Comparison of ENCODE assay signal across 20 mouse cellular contexts in the genomic region with DNA sequence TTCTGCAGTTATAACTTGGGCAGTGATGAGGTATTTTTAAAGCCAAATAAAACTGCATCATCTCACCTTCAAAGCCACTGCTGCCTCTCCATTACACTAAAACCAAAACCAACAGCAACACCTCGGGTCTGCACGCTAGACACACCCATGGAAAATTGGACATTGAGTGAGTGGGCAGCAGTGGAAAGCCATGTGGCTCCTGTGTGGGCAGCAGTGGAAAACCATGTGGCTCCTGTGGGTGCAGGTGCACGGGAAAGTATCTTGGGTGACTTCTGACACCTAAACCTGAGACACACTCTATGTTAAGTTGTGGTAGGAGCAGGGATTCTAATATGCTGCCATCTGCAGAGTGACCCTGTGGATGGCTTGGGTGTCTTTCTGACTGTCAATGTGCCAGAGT.
"Had no signal": no experiment of that assay in that cellular context is flagged by ENCODE, and none has a peak within 500 bp of the region (broad histone marks: within the 10 kb centered on the region; RNA-seq: fewer than 3 reads in every experiment).

No protein-coding gene starts in this region.

- DNase-seq: kidney, adult 11 months; kidney, adult 8-10 months; kidney, postnatal 10 days; kidney, postnatal 4 days; liver, postnatal 0 days; lung, embryonic 14.5 days; right cerebral cortex, postnatal 14 days; right cerebral cortex, postnatal 4 days; thymus, adult 18-20 months; thymus, postnatal 36 days had no signal

- H3K9ac ChIP-seq: kidney, embryonic 15.5 days; liver, embryonic 14.5 days; liver, postnatal 0 days; lung, embryonic 14.5 days; midbrain, embryonic 13.5 days had no signal

- H3K4me3 ChIP-seq: kidney, embryonic 15.5 days; megakaryocyte, embryonic 14.5 days; midbrain, embryonic 10.5 days; midbrain, embryonic 13.5 days; myocyte had no signal

- H3K27me3 ChIP-seq: kidney, embryonic 15.5 days had no signal

- H3K36me3 ChIP-seq: kidney, embryonic 15.5 days; midbrain, embryonic 10.5 days; midbrain, embryonic 13.5 days had no signal

- H3K4me2 ChIP-seq: kidney, embryonic 15.5 days; liver, embryonic 11.5 days; lung, embryonic 14.5 days; midbrain, embryonic 13.5 days had no signal

- ATAC-seq: liver, postnatal 0 days; lung, postnatal 0 days; midbrain, embryonic 13.5 days; midbrain, embryonic 16.5 days had no signal

- H3K27ac ChIP-seq: kidney, embryonic 15.5 days; liver, embryonic 14.5 days; macrophage; midbrain, embryonic 10.5 days; midbrain, embryonic 13.5 days had no signal

- H3K4me1 ChIP-seq: kidney, embryonic 15.5 days; megakaryocyte, embryonic 14.5 days had no signal

- H3K9me3 ChIP-seq: kidney, embryonic 15.5 days; megakaryocyte, embryonic 14.5 days; midbrain, embryonic 10.5 days; midbrain, embryonic 13.5 days had no signal
